Mouse (Mus musculus) mouse embryonic stem cell (cell line): ENCODE measurements around the gene Slc16a12.
"Not testable (repeated sequence)": the region's sequence is repeated elsewhere in the genome, so short reads cannot be mapped to it uniquely, and the experiment has no call there.

Experiments used
- in situ Hi-C, 2 experiments: fragments of 300-500 bp; cut with MboI; formaldehyde crosslinking; loops; 1 replicate in 1 of 2; 3 replicates in 1 of 2; pipeline ENCODE4 v1.14.3; 2019 to 2020; ENCODE audit warnings: low sequenced_read_pairs in 2 of 2, low pct_unique_long_range_greater_than_20kb in 1 of 2, mixed read lengths in 1 of 2; ENCODE audit not compliant: unreplicated experiment in 1 of 2

The Slc16a12 gene

DNA sequence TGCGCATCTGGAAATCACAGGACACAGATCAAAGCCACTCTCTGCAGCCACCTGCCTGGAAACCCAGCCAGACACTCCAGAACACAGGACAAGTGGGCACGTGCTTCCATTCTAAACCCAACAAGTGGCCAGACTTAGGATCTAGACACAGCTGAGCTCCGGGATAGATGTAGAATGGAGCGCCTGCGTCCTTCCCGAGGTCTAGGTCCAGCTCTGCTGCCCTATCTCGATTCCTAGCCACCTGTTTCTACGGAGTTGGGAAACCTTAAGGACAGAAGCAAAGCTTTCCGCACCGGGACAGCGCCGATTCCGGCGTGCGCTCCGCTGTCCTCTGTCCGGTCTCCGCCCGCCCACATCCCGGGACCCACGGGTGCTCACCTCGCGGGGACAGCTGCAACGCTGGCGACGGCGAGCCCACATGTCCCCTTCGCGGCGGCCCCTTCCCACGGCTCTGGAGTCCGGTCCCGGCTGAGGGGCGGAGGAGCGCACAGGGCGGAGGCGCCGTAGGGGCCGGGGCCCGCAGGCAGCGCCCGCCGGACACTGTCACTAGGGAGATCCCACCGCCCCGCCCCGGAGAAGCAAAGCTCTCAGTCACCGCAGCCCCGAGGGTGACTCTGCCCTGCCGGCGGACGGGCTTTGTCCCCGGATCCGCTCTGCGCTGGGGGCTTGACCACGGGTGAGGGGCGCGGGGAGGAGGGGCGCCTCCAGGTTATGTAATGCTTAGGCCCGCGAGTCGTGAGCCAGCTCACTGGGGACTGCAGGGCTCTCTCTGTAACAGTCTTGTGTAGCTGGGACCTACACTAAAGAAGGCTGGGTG, at the start of gene Slc16a12:
Gene Slc16a12 (minus strand): TSS at position 602 of the 817 bp plus-strand sequence.
- in situ Hi-C loops: no loop called here

DNA sequence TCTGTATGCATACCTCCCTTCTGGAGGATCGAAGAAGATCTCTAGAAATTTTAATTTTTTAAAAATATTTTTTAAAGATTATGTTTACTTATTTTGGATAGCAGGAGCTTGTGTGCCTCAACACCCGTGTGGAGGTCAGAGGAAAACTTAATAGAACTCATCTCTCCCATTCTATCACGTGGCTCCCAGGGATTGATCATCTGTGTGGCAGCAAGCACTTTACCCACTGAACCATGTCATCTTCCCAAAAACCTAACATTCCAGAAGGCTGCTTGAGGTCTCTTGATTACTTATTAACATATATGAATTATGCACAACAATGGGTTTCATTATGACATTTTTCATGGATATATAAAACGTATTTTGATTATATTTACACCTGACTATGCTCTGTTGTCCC, 49.3 kb upstream of the Slc16a12 start:
- in situ Hi-C loops: no loop called here

DNA sequence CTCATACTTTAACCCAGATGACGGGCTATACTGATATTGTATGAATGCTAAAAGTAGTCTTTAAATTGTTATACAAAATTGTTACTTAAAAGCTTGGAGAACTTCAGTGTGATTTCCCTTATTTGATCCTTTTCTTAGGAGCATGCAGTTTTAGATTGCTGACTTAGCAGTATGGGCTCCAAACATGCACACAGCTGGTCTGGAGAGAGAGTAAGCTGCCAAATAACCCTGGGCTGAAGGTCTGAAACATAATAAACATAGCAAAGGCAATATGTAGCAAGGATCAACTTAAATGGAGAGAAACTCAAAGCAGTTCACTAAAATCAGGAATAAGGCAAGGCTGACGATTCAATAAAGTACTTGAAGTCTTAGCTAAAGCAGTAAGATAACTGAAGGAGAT, 35.4 kb upstream of the Slc16a12 start:
- in situ Hi-C loops: no loop called here

DNA sequence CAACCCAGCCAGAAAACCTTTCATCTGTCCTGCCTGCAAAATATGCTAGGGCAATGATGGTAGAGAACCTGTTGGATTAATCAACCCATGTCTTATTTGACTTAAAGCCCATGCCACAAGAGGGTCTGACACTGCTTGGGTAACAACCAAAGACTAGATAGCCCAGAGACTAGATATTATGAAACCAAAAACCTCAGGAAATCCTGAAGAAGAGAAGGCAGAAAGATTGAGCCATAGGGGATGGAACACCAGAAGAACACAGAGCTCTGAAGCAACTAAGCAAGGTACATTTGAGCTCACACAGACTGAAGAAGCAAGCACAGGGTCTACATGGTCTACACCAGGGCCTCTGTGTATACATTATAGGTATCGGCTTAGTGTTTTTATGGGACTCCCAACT, 31.9 kb upstream of the Slc16a12 start:
- in situ Hi-C loops: loop anchor here in 1 of 2 experiments (10.0 kb wide), 1 partner anchor 114 kb away; no protein-coding TSS in a partner anchor

DNA sequence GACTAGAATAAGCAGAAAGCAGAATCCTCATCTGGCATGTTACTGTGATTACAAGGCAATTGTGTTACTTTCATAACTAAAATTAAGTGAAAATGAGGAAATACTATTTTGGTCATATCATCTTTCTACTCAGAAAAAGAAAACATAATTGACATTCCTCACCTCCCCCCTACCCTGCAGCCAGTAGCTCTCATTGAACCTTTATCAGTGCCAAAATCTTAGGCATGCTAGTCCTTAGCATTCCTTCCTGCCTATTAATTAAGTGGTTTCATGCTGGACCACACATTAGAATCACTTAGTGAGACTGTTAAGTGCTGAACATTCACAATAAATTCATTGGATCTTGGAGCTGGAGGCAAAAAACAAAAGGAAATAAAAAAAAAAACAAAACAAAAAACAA, 31.0 kb upstream of the Slc16a12 start:
- in situ Hi-C loops: loop anchor here in 1 of 2 experiments (10.0 kb wide), 1 partner anchor 113 kb away; no protein-coding TSS in a partner anchor

DNA sequence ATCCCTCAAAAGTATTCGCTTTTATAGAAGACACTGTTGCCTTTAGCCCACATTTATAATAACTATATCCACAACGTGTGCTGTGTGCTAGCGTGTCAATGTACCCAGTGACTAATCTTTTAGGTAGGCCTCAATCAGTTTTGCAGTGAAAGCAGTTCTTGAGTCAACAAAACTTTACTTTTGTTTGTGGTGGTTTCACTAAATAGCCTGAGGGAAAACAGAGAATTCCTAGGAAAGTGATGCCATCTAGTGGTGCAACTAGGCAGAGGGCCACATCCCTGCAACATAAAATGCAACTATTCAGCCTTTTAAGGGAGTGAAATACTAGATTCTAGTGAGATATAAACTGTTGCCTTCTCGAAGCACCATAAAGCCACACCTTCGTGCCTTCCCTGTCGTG, 25.7 kb upstream of the Slc16a12 start:
- in situ Hi-C loops: loop anchor here (5.0 to 10.0 kb wide), 2 partner anchors 105 to 108 kb away; no protein-coding TSS in a partner anchor

DNA sequence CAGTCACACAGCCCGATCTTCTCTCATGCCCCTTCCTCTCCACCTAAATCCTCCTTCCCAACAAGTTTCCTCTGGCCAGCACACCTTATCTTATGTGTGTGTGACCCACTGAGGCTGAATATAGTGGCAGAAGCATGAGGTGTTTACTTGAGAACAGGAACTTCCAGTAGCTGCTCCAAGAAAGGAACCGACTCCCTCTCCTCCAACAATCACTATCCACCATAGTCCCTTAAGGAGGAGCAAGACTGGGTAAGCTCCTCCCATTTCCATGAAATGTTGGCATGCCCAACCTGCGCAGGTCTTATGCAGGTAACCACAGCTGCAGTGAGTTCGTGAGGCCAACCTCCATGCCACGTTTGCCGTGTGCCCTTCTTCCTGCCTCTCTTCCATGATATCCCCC, 23.7 kb upstream of the Slc16a12 start:
- in situ Hi-C loops: loop anchor here (5.0 to 10.0 kb wide), 2 partner anchors 103 to 106 kb away; no protein-coding TSS in a partner anchor

DNA sequence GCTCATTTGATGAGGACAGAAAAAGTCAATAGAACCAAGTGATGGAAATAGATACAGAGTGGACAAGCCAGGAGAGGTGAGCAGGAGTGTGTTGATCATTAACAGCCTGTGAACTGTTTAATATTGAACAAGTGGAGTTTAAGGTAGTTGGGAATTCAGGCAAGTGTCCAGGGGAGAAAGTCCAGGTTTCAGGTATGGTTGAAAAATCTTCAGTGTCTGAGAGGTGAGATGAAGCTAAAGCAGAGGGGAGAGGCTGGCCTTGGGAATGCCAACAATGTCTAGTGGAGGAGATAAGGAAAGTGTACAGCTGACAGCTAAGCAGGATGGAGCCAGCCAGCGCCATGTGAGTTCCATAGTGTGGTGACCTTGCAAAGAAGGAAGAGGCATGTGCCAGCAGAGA, 11.7 kb upstream of the Slc16a12 start:
- in situ Hi-C loops: no loop called here

DNA sequence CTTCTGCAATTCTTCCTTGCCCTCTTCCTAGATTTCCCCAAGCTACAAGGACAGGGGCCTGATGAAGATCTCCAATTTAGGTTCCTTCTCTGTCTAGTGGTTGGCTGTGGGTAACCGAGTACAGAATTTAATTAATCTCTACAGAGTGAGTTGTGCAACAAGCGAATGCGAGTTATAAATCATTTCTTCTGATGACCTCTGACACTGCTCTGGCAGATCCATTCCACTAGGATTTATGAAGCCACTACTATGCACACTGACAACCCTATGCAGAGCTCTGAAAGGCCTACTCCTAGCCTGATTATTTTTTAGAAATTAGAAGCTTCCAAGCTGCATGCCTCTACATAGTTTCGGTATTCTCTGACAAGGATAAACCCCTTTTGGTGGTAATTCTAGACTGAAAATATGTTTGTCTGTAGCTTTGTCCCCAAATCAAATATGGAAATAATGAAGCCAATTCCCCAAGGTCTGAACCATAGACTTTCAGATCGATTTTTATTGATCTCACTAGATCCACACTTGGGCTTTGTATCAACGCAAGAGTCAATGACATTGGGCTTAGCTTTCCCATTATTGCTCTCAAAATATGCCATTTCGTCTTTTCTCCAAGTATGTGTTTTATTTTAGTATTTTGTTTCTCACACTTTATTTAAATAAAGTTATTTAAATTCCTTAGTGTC, 9.6 kb upstream of the Slc16a12 start:
- in situ Hi-C loops: no loop called here

DNA sequence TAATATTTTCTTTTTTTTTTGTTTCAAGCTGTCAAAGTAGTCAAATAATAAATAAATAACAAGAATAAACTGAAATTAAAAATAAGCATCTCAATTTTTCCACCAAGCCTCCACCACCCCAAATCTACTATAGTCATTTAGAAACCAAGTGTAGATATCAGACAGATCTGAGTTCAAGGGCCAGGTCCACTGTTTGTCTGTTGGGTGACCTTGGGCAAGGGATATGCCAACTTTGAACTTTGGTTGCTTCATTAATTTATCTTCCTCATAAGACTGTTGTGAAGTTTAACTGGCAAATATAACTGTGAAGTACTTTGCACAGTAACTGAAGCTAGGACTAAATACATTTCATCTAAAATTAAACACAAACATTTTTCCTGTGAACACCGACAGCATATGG, 8.6 kb upstream of the Slc16a12 start:
- in situ Hi-C loops: no loop called here

DNA sequence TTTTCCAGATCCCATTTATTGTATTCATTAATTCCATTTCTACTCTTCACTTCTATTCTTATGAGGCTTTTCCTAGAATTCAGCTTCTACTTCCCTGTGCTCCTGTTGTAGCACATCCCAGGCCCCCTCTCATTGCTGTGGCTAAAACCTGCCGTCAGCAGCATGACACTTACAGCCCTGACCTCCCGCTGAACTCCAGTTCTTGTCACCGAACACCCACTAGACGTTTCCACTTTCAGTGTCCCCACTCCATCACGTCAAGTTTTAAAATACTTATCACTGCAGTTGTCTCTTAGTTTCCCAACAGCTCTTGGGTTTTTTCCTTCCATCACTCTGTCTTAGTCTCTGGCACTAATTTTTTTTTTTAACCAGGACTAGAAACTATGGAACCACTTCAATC, 6.2 kb upstream of the Slc16a12 start:
- in situ Hi-C loops: no loop called here

DNA sequence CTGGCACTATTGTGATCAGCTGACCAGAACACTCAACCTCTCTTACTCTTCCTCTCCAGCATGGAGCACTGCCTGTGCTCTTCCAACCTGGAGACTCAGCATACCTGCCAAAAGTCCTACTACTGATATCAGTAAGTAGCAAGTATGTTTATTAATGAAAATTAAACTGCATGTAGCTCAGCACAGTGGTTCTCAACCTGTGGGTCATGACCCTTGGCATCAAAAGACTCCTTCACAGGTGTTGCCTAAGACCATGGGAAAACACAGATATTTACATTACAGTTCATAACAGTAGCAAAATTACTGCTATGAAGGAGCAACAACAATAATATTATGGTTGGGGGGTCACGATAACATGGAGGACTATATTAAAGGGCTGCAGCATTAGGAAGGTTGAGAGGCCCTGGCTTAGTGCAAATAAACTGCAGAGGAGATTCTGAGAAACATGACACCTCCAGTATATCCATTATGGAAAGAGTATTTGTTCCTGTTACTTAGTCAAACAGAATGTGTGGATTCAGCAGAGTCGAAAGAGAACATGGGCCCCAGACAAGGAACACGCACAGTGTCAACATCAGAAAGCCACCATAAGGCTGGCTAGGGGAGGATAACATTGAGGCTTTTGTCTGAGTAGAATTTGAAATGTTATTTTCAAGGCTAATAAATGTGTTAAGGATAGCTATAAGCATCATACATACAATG, 5.5 kb upstream of the Slc16a12 start:
- in situ Hi-C loops: no loop called here

DNA sequence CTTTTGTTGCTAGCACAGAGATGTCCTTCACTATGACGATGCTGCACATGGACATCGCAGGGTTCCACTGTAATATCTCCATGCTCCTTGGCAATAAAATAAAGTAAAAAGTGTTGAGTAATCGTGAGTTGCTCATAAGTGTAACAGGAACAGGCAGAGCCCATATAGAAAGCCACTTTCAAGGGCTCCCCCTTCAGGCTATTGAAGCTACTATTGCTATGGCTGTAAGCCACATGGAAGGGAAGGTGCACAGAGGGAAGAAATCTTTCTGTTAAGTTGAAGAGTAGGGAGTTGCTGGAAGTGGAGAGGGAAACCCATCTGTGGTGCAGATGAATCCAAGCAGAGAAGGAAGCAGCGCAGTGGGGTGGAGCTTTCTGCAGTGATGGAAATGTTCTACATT, 4.1 kb upstream of the Slc16a12 start:
- in situ Hi-C loops: no loop called here

DNA sequence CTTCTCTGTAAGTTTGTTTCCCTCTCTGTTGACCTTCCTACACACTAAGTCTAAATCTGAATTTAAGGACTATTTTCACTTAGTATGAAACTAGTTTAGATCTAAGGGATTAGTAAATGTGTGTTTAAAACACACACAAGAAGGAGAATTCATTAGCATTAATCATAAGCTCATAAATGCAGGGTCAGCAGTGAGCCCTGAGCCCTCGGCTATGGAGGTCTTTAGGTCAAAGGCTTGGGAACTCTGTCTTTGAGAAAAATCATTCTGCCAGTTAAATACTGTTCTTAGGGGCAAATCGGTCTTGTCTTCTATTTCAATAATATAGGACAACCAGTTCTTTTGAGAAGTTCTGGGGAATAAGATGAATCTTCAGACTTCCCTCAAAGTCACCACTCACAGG, 1.9 kb upstream of the Slc16a12 start:
- in situ Hi-C loops: no loop called here

DNA sequence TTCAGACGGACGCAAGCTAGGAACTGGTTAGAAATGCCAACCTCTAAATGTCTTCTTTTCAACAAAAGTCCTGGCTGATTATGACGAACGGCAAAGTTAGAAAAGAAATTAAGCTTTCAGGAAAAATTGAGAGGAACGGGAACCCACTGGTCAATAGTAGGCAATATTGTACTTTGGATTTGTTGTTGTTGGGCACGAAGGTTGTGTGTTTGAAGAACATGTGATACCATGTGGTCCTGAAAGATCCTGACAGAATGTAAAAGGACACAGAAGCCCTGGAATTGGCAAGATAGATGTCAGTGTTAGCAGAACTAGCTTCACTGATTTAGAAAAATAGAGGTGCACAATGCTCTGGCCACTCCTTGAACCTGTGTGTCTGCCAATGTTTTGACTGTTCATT, 880 bp upstream of the Slc16a12 start:
- in situ Hi-C loops: not testable (repeated sequence)

DNA sequence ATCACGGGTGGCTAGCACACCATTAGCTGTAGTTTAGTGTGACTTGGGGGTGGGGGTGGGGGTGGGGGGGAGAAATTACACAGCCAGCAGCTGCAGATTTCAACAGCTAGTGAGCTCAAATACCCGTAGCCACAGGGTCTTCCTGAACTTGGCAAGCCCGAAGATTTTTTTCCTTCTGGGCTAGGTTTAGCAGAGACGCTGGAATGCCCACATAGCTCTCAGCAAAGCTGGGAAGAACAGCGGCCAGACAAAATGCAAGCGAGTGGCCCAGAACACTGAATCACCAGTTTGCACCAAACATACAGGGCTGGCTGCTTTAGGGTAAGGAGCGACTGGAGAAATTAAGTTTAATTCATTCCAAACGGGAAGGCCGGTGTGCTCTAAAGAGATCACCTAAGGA, 888 bp downstream of the Slc16a12 start:
- in situ Hi-C loops: no loop called here

DNA sequence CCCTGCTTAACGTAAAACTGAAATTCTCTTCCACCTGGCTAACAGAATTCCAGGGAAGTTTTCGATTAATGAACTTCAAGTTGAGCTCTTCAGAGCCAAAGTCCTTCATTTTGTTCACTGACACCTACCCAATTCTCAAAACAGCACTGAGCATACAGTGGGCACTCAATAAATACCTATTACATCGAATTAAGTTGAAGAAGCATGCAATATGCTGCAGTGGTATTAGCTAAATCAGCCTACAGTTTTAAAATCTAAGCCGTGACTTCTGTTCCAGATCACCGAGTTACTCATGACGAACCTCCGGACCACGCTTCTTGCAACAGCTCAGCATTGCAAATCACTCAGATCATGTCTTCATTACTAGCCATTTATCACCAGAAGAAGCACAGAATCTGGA, 2.1 kb downstream of the Slc16a12 start:
- in situ Hi-C loops: no loop called here

DNA sequence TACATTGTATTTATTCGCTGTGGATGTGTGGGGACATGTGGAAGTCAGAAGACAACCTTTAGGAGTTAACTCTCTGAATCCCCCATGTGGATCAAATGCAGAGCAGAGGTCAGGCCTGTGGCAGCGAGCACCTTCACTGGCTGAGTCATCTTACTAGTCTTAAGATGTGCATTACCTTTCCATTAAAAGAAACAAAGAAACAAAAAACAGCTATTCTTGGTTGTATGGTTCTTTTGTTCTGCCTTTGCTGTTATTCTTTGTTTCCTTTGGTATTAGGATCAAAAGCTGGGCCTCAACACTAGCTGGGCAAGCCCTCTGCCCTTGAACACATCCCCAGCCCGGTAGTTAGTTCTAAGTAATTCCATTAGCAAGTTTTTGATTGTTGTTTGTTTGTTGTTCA, 9.2 kb downstream of the Slc16a12 start:
- in situ Hi-C loops: no loop called here

DNA sequence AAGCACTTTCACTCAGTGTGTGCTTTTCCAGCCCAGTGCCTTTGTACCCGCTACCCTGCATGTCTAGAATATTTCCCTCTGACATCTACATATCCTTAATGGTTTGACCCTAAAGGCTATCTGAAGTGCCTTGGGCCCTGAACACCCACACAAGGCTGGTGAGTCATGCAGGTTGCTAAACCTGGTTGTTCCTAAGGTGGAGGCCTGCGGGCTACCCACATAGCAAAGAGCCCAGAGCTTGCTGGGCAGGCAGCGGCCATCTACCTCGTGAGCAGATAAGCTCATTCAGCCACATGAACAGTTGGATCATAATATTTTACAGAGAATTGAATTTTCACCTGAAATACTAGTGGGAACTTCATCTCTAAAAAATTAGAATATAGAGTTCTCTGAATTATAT, 11.2 kb downstream of the Slc16a12 start:
- in situ Hi-C loops: no loop called here
